Mouse (Mus musculus) natural killer cell, adult 2 months (primary cell): ENCODE data around the gene Nod2.
A peak's percentile ranks its signal among the peaks of the same experiment; 100 is the strongest.

Experiments used
- DNase-seq, 2 experiments: peaks; one replicate each; pipeline ENCODE4 v3.0.0; 2022; ENCODE audit warnings: low spot score in 2 of 2

Gene Nod2

GRCm38 (mm10) chr8:88646837-88647778, at the start of gene Nod2:
Gene Nod2, plus strand, starts transcription at chr8:88647315.
- peak in 1 of 2 experiments; percentile 56 for DNase-seq

- DNase-seq, result no peak
These were observed 48.5 kb upstream of the Nod2 start for GRCm38 (mm10) chr8:88598578-88598977.

GRCm38 (mm10) chr8:88599491-88599890, 47.6 kb upstream of the Nod2 start:
- no peak for DNase-seq

GRCm38 (mm10) chr8:88603446-88603989, 43.6 kb upstream of the Nod2 start:
- DNase-seq, result no peak

GRCm38 (mm10) chr8:88604065-88605038, 42.8 kb upstream of the Nod2 start:
- no peak for DNase-seq

GRCm38 (mm10) chr8:88605361-88606040, 41.6 kb upstream of the Nod2 start:
- no peak for DNase-seq

GRCm38 (mm10) chr8:88609036-88609435, 38.1 kb upstream of the Nod2 start:
- DNase-seq, result no peak

- no peak for DNase-seq
These were observed 36.8 kb upstream of the Nod2 start for GRCm38 (mm10) chr8:88610271-88610670.

- no peak for DNase-seq
These were observed 32.1 kb upstream of the Nod2 start for GRCm38 (mm10) chr8:88614981-88615380.

- DNase-seq, result peak; percentile 61 to 82
These were observed 28.5 kb upstream of the Nod2 start for GRCm38 (mm10) chr8:88618612-88619011.

GRCm38 (mm10) chr8:88619513-88619912, 27.6 kb upstream of the Nod2 start:
- peak in 1 of 2 experiments; percentile 35 for DNase-seq

GRCm38 (mm10) chr8:88620931-88621330, 26.2 kb upstream of the Nod2 start:
- no peak for DNase-seq

- peak; percentile 56 to 65 for DNase-seq
These were observed 25.7 kb upstream of the Nod2 start for GRCm38 (mm10) chr8:88621408-88621807.

GRCm38 (mm10) chr8:88623351-88623750, 23.8 kb upstream of the Nod2 start:
- no peak for DNase-seq

GRCm38 (mm10) chr8:88624276-88624675, 22.8 kb upstream of the Nod2 start:
- DNase-seq, result no peak

- no peak for DNase-seq
These were observed 20.7 kb upstream of the Nod2 start for GRCm38 (mm10) chr8:88626433-88626832.

GRCm38 (mm10) chr8:88626940-88627264, 20.2 kb upstream of the Nod2 start:
- no peak for DNase-seq

- no peak for DNase-seq
These were observed 19.7 kb upstream of the Nod2 start for GRCm38 (mm10) chr8:88627265-88627991.

- DNase-seq, result no peak
These were observed 18.9 kb upstream of the Nod2 start for GRCm38 (mm10) chr8:88628001-88628774.

GRCm38 (mm10) chr8:88630225-88630624, 16.9 kb upstream of the Nod2 start:
- DNase-seq, result no peak
